Mouse (Mus musculus): ENCODE measurements at regions not wholly inside any gene's neighbourhood (a gene's known extent, or its start where the extent isn't known, plus 50 kb on each side); places are given as distances from the start of the nearest gene placed in this dataset.

GRCm38 (mm10) chr10:66928211-66928990, 167.5 kb upstream of the Jmjd1c start:
- no peak for DNase-seq (ENCODE audit: low read depth in 1 of 2, low spot score in 2 of 2)

- peak; percentile 57 to 61 for DNase-seq (ENCODE audit: low read depth in 1 of 2, low spot score in 2 of 2)
Observed at GRCm38 (mm10) chr10:66930563-66930962, 165.4 kb upstream of the Jmjd1c start.

DNA sequence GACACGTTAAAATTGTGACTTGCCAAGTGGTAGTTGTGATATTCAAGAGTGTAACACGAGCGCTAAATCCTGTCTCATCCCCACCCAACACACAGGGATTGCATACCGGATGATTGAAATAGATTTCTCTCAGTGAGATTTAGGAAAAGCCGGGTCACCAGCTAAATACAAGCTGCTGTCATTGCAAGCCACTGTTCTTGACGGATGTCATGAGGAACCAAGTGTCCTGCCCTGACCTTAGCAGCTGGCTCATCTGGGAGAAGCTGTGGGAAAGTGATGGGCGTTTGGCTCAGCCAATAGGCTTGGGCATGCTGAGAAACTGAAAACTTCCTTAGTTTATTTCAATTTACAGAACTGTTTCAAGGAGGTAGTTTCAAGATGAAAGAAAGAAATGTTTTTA, 164.4 kb upstream of the Jmjd1c start:
- peak in 1 of 2 experiments; percentile 54 for DNase-seq (ENCODE audit: low read depth in 1 of 2, low spot score in 2 of 2)

- peak; percentile 55 to 62 for DNase-seq (ENCODE audit: low read depth in 1 of 2, low spot score in 2 of 2)
Observed at GRCm38 (mm10) chr10:66932544-66932943, 163.4 kb upstream of the Jmjd1c start.

GRCm38 (mm10) chr10:66933689-66934088, 162.2 kb upstream of the Jmjd1c start:
- no peak for DNase-seq (ENCODE audit: low read depth in 1 of 2, low spot score in 2 of 2)

GRCm38 (mm10) chr10:66935731-66936130, 160.2 kb upstream of the Jmjd1c start:
- DNase-seq (ENCODE audit: low read depth in 1 of 2, low spot score in 2 of 2), result no peak

DNA sequence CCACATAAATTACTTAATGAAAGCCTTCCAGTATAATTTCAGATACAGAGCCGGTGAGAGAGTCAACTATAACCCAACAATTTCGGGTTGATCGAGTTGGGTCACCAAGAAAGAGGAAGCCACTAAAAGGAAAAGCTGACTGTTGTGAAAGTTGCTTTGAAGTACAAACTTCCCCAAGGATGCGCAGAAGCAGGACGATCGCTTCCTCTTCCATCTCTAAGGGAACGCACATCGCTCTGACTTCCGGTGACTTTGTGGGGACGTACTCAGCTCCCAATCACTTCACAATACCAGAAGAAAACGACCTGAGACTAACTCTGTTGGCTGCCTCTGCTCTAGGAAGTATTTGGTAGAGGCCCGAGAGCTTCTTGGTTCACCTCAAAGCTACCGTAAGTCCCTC, 158.8 kb upstream of the Jmjd1c start:
- peak in 1 of 2 experiments; percentile 35 for DNase-seq (ENCODE audit: low read depth in 1 of 2, low spot score in 2 of 2)

DNA sequence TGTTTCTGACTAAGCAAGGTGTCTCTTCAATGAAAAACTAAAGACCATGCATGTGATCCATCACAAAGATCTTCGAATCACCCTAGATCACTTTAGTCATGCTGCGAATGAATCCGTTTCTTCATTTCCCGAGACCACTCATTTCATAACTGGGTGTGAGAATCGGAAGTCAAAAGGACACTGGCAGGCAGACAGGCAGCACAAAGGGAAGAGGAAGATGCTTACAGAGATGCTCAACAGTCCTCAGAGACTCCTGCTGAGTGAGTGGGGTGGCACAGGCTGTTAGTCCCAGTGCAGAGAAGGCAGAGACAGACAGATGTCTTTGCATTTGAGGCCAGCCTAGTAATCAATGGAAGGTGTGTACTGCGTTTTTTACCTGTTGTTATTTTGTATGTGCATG, 155.6 kb upstream of the Jmjd1c start:
- no peak for DNase-seq (ENCODE audit: low read depth in 1 of 2, low spot score in 2 of 2)

GRCm38 (mm10) chr10:66940922-66941321, 155.0 kb upstream of the Jmjd1c start:
- no peak for DNase-seq (ENCODE audit: low read depth in 1 of 2, low spot score in 2 of 2)

GRCm38 (mm10) chr10:66941974-66942373, 154.0 kb upstream of the Jmjd1c start:
- DNase-seq (ENCODE audit: low read depth in 1 of 2, low spot score in 2 of 2), result no peak

DNA sequence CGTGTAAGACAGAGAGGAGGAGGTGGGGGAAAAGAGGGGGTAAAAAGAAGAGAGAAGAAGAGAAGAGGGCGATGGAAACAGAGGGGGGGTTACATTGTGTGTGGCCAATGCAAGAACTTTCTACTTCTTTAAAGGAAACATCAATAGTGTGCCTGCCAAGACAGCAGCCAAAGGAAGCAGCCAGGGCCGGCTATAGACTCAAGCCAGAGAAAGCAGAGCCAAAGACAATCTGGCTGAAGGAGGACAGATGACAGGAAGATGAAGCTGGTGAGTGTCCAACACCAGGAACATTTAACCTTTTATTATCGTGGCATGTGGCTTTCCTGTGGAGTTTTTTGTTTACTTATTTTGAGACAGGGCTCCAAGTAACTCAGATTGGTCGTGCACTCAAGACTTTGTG, 152.1 kb upstream of the Jmjd1c start:
- DNase-seq (ENCODE audit: low read depth in 1 of 2, low spot score in 2 of 2), result no peak

DNA sequence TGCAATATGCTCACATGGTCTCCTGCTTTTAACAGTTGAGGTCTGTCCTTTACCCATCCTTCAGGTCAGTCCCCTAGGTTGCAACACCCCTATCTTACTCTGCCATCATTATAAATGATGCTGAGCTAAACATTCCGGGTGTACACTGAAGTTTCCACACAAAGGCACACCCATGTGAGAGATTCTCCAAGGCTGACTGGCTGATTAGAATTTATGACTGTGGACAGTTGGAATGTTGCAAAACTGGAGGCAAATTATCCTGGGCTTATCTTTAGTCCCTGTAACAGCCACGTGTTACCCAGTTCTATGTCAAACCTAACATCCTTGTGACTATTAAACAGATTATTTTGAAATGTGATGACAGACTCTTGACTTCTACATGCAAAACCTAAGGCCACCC, 149.8 kb upstream of the Jmjd1c start:
- DNase-seq (ENCODE audit: low read depth in 1 of 2, low spot score in 2 of 2), result no peak

GRCm38 (mm10) chr10:66948329-66948728, 147.6 kb upstream of the Jmjd1c start:
- no peak for DNase-seq (ENCODE audit: low read depth in 1 of 2, low spot score in 2 of 2)

GRCm38 (mm10) chr10:66950441-66950840, 145.5 kb upstream of the Jmjd1c start:
- no peak for DNase-seq (ENCODE audit: low read depth in 1 of 2, low spot score in 2 of 2)

- DNase-seq (ENCODE audit: low read depth in 1 of 2, low spot score in 2 of 2), result no peak
Observed at GRCm38 (mm10) chr10:66951231-66951822, 144.6 kb upstream of the Jmjd1c start.

GRCm38 (mm10) chr10:66951935-66952334, 144.0 kb upstream of the Jmjd1c start:
- no peak for DNase-seq (ENCODE audit: low read depth in 1 of 2, low spot score in 2 of 2)

DNA sequence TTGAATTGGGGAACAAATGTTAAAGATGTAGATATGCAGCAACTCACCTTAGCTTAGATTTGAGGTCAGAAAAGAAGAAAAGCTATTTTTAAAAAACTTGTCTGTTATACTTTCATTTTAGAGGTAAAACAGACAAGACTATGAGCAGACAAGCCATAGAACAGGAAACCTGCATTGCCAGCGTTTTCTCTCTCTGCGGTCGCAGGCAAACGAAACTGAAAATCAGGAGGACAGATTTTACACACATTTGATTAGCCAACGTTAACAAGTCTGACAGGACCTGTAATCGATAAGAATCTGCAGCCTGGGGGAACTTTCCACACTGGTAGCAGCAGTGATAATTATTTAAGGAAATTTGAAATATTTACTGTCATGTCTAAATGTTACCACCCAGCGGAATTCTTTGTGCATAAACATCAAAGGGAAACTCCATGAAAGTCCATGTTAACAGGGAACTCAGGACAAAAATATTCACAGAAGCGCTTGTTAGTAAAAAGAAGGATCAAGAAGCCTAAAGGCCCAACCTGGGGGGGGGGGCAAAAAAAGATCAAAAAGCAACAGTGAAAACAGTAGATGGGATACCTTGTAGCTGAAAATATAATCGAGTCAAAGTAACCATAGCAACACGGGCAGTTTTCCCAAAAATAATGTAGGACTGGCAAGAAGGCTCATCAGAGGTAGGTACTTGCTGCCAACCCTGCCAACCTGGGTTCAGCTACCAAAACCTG, 142.5 kb upstream of the Jmjd1c start:
- DNase-seq (ENCODE audit: low read depth in 1 of 2, low spot score in 2 of 2), result no peak

DNA sequence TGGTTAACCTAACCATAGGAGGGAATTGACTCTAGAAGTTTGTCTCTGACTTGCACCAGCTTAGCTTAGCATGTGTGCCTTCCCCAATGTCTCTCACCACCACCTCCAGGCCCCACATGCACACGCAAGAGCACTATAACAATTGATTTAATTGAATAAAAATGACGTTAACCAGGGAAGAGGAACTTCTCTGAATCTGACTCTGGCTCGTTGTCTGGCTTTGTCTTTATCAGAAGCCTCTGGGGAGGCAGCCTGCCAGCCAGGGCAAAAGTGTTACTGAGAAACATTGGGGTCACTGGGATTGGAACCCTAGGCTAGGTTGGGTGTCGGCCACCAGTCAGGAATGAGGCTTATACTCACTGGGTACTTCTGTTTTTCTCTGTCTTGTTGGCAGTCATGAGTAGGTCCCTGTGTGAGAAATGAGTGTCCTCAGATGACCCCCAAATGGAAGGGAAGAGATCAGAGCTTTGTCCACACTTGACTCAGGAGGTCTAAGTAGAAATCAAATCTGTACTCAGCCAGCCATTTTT, 141.9 kb upstream of the Jmjd1c start:
- DNase-seq (ENCODE audit: low read depth in 1 of 2, low spot score in 2 of 2), result no peak

GRCm38 (mm10) chr10:66955430-66955829, 140.5 kb upstream of the Jmjd1c start:
- no peak for DNase-seq (ENCODE audit: low read depth in 1 of 2, low spot score in 2 of 2)

GRCm38 (mm10) chr10:66956619-66957018, 139.3 kb upstream of the Jmjd1c start:
- DNase-seq (ENCODE audit: low read depth in 1 of 2, low spot score in 2 of 2), result no peak

GRCm38 (mm10) chr10:66957373-66957772, 138.6 kb upstream of the Jmjd1c start:
- no peak for DNase-seq (ENCODE audit: low read depth in 1 of 2, low spot score in 2 of 2)

Measured in monocyte, adult 2 months (primary cell).